Mouse (Mus musculus) G1E (cell line): ENCODE data around the gene Dgkd.

Experiments
- CTCF ChIP-seq: IDR thresholded peaks from 2 replicates; pipeline ENCODE4 v1.5.1; 2012; ENCODE audit warnings: low read depth, low read length, inconsistent platforms, mixed read lengths
- GATA1 ChIP-seq: IDR thresholded peaks from 2 replicates; pipeline ENCODE4 v1.6.1; 2012; ENCODE audit warnings: borderline replicate concordance, low read length, inconsistent platforms, mixed read lengths
- GATA2 ChIP-seq: IDR thresholded peaks from 2 replicates; pipeline ENCODE4 v1.6.1; 2012; ENCODE audit warnings: low read depth, low read length, inconsistent platforms, borderline replicate concordance
- TAL1 ChIP-seq: conservative IDR thresholded peaks from 2 replicates; pipeline ENCODE4 v1.6.1; 2012; ENCODE audit warnings: low read depth, low read length, inconsistent platforms, mixed read lengths

DNA sequence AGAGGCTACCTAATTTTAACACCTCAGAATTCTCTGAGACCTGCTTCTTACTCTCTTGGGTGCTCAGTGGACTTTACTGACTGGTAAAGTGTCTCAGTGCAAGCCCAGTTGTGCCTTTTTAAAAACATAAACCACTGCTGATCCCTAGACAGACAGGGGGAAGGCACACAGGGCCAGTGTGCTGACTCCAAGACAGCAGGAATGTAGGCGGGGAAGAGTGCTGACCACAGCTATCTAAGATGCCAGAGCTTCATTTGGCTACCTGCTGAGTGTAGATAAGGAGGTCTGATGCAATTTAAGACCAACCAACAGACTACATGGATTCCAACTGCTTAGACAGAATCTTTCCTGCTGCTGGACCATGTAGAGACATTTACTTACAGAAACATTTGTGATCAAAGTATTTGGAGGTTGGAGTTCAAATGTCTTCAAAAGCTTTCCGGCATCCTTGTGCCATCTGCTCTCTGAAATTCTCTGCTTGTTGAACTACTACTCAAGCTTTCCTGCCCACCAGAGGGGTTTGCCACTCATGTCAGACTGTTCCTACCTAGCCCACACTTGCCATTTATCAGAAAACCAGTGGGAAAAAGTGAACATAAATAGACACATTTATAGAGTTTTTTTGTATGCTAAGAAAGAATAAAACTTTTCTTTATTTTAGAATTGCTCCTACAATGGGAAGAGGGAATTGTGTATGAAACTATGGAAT, 108.5 kb downstream of the Dgkd start:
- TF ChIP-seq GATA2 (peak; percentile 99), CTCF (no peak), GATA1 (no peak), TAL1 (peak; percentile 100)
